Mouse (Mus musculus) left cerebral cortex, postnatal 14 days (tissue): ENCODE data around the gene Rpa1. TPM values are rescaled to one million over a fixed set of nuclear protein-coding genes. Genes with fewer than 3 reads are reported as not detected.

ENCODE experiments used
- DNase-seq, 2 experiments: peaks; one replicate each; pipeline ENCODE4 v3.0.0; 2021 to 2022; ENCODE audit warnings: low spot score in 2 of 2, mixed read lengths in 1 of 2
- intact Hi-C: fragments of 180-260 bp; cut with DNase I; formaldehyde crosslinking; loops from one replicate; pipeline ENCODE4 v1.15.1; 2025
- total RNA-seq, 2 experiments: library from RNA; stranded (reverse); gene quantifications; 2 replicates each; pipeline ENCODE4 v1.2.3; 2021

The Rpa1 gene
- total RNA-seq, 2 experiments from 2014 or later = 43.8 to 47.9 TPM

GRCm38 (mm10) chr11:75270276-75270984 lies 77.7 kb downstream of the Rpa1 start:
- DNase-seq = no peak
- intact Hi-C loops = no loop called here

- intact Hi-C loops = no loop called here
- no peak for DNase-seq
These were observed 78.9 kb downstream of the Rpa1 start for GRCm38 (mm10) chr11:75269213-75269612.

GRCm38 (mm10) chr11:75268492-75268891 lies 79.6 kb downstream of the Rpa1 start:
- intact Hi-C loops = no loop called here
- DNase-seq = no peak

- intact Hi-C loops = no loop called here
- peak; percentile 60 to 80 for DNase-seq
These were observed 80.3 kb downstream of the Rpa1 start for GRCm38 (mm10) chr11:75267826-75268281.

GRCm38 (mm10) chr11:75265545-75265944 lies 82.6 kb downstream of the Rpa1 start:
- no peak for DNase-seq
- intact Hi-C loops = no loop called here

GRCm38 (mm10) chr11:75264550-75264949 lies 83.6 kb downstream of the Rpa1 start:
- DNase-seq = no peak
- intact Hi-C loops = no loop called here

GRCm38 (mm10) chr11:75263964-75264312 lies 84.2 kb downstream of the Rpa1 start:
- no peak for DNase-seq
- intact Hi-C loops = no loop called here

GRCm38 (mm10) chr11:75263274-75263963 lies 84.7 kb downstream of the Rpa1 start:
- intact Hi-C loops = no loop called here
- no peak for DNase-seq

- no peak for DNase-seq
These were observed 85.3 kb downstream of the Rpa1 start for GRCm38 (mm10) chr11:75262791-75263190.

GRCm38 (mm10) chr11:75262181-75262580 lies 85.9 kb downstream of the Rpa1 start:
- intact Hi-C loops = no loop called here
- no peak for DNase-seq

More at GRCm38 (mm10) chr11:75262791-75263190, 85.3 kb downstream of the Rpa1 start:
- intact Hi-C loops = no loop called here

- no peak for DNase-seq
- intact Hi-C loops = no loop called here
These were observed 86.4 kb downstream of the Rpa1 start for GRCm38 (mm10) chr11:75261730-75262129.

- no peak for DNase-seq
- intact Hi-C loops = no loop called here
These were observed 87.1 kb downstream of the Rpa1 start for GRCm38 (mm10) chr11:75261016-75261415.

- intact Hi-C loops = no loop called here
- peak in 1 of 2 experiments; percentile 45 for DNase-seq
These were observed 88.0 kb downstream of the Rpa1 start for GRCm38 (mm10) chr11:75259996-75260561.

GRCm38 (mm10) chr11:75259416-75259815 lies 88.7 kb downstream of the Rpa1 start:
- DNase-seq = no peak
- intact Hi-C loops = no loop called here

- intact Hi-C loops = no loop called here
These were observed 91.0 kb downstream of the Rpa1 start for GRCm38 (mm10) chr11:75257056-75257648.

GRCm38 (mm10) chr11:75255330-75255729 lies 92.8 kb downstream of the Rpa1 start:
- no peak for DNase-seq
- intact Hi-C loops = no loop called here

More at GRCm38 (mm10) chr11:75257056-75257648, 91.0 kb downstream of the Rpa1 start:
- no peak for DNase-seq

GRCm38 (mm10) chr11:75254252-75254912 lies 93.7 kb downstream of the Rpa1 start:
- peak; percentile 64 to 82 for DNase-seq
- intact Hi-C loops = no loop called here

GRCm38 (mm10) chr11:75251557-75252070 lies 96.5 kb downstream of the Rpa1 start:
- intact Hi-C loops = no loop called here
- no peak for DNase-seq

- no peak for DNase-seq
- intact Hi-C loops = no loop called here
These were observed 97.1 kb downstream of the Rpa1 start for GRCm38 (mm10) chr11:75251006-75251512.
